Mouse (Mus musculus) MEL (cell line): ENCODE measurements around the gene Hmbs. TPM values are rescaled to one million over a fixed set of nuclear protein-coding genes. Genes with fewer than 3 reads are reported as not detected.

Source experiments
- DNase-seq: peaks from one replicate; pipeline ENCODE4 v3.0.0; 2011; ENCODE audit warnings: low read depth, low spot score
- H3K27ac ChIP-seq: 2 replicates; pipeline ENCODE4 v1.5.1; 2012; ENCODE audit warnings: low read depth, mild to moderate bottlenecking, control low read depth, low read length, moderate library complexity; ENCODE audit not compliant: control insufficient read depth
- H3K27me3 ChIP-seq, 2 experiments: fragments of 150-350 bp in 1 of 2; sonication (generic) in 1 of 2; 2 replicates each; pipeline ENCODE4 v1.6.1; 2012; ENCODE audit warnings: low read length in 2 of 2, mild to moderate bottlenecking in 2 of 2, improper control_type of control experiment in 1 of 2, moderate library complexity in 1 of 2; ENCODE audit not compliant: insufficient read depth in 2 of 2, control insufficient read depth in 1 of 2
- H3K36me3 ChIP-seq, 2 experiments: 2 replicates each; pipeline ENCODE4 v1.6.1; 2012 to 2014; ENCODE audit warnings: low read length in 2 of 2, improper control_type of control experiment in 1 of 2, inconsistent platforms in 1 of 2, mild to moderate bottlenecking in 1 of 2; ENCODE audit not compliant: insufficient read depth in 2 of 2, control insufficient read depth in 1 of 2
- H3K4me1 ChIP-seq, 2 experiments: fragments of 150-350 bp in 1 of 2; sonication (generic) in 1 of 2; 2 replicates each; pipeline ENCODE4 v1.6.1; 2012; ENCODE audit warnings: low read length in 2 of 2, improper control_type of control experiment in 1 of 2, mild to moderate bottlenecking in 1 of 2; ENCODE audit not compliant: insufficient read depth in 2 of 2, control insufficient read depth in 1 of 2
- H3K4me3 ChIP-seq, 2 experiments: fragments of 150-350 bp in 1 of 2; sonication (generic) in 1 of 2; 2 replicates each; pipeline ENCODE4 v1.5.1; 2012; ENCODE audit warnings: low read depth in 2 of 2, low read length in 2 of 2, mild to moderate bottlenecking in 2 of 2, moderate library complexity in 2 of 2, control low read depth in 1 of 2, improper control_type of control experiment in 1 of 2; ENCODE audit not compliant: control insufficient read depth in 1 of 2, insufficient read depth in 1 of 2
- H3K79me2 ChIP-seq: 2 replicates; pipeline ENCODE4 v1.6.1; 2012; ENCODE audit warnings: mild to moderate bottlenecking, low read length, moderate library complexity; ENCODE audit not compliant: control insufficient read depth, poor library complexity, insufficient read depth
- H3K9ac ChIP-seq: 2 replicates; pipeline ENCODE4 v1.6.1; 2012; ENCODE audit warnings: low read depth, mild to moderate bottlenecking, control low read depth, low read length, moderate library complexity; ENCODE audit not compliant: control insufficient read depth, poor library complexity, severe bottlenecking
- H3K9me3 ChIP-seq: fragments of 150-350 bp; sonication (generic); replicated peaks from 2 replicates; pipeline ENCODE4 v1.6.1; 2012; ENCODE audit warnings: mild to moderate bottlenecking, low read length, improper control_type of control experiment, moderate library complexity; ENCODE audit not compliant: insufficient read depth
- BHLHE40 ChIP-seq: IDR thresholded peaks from 2 replicates; pipeline ENCODE4 v1.6.1; 2012; ENCODE audit warnings: low read depth, mild to moderate bottlenecking, inconsistent platforms, low read length, improper control_type of control experiment, borderline replicate concordance
- CTCF ChIP-seq, 3 experiments: IDR thresholded peaks in 2 of 3; conservative IDR thresholded peaks in 1 of 3; 2 replicates each; pipeline ENCODE4 v1.5.1; 2011 to 2012; ENCODE audit warnings: low read length in 3 of 3, low read depth in 2 of 3, mild to moderate bottlenecking in 2 of 3, improper control_type of control experiment in 1 of 3, inconsistent platforms in 1 of 3, mixed read lengths in 1 of 3, moderate library complexity in 1 of 3; ENCODE audit not compliant: control insufficient read depth in 1 of 3, insufficient read depth in 1 of 3, poor library complexity in 1 of 3, severe bottlenecking in 1 of 3
- EP300 ChIP-seq, 2 experiments: IDR thresholded peaks; 2 replicates each; pipeline ENCODE4 v1.6.1; 2011; ENCODE audit warnings: improper control_type of control experiment in 2 of 2, low read length in 2 of 2, low read depth in 1 of 2, mild to moderate bottlenecking in 1 of 2
- ETS1 ChIP-seq: IDR thresholded peaks from 2 replicates; pipeline ENCODE4 v1.6.1; 2012; ENCODE audit warnings: low read depth, mild to moderate bottlenecking, inconsistent platforms, low read length, improper control_type of control experiment, moderate library complexity
- GATA1 ChIP-seq: IDR thresholded peaks from 2 replicates; pipeline ENCODE4 v1.6.1; 2011; ENCODE audit warnings: low read depth, low read length, improper control_type of control experiment
- JUND ChIP-seq: IDR thresholded peaks from 2 replicates; pipeline ENCODE4 v1.6.1; 2011; ENCODE audit warnings: low read depth, mild to moderate bottlenecking, improper control_type of control experiment, low read length
- MAFK ChIP-seq: IDR thresholded peaks from 2 replicates; pipeline ENCODE4 v1.6.1; 2011; ENCODE audit warnings: low read depth, mild to moderate bottlenecking, low read length, improper control_type of control experiment, borderline replicate concordance
- MAX ChIP-seq: IDR thresholded peaks from 2 replicates; pipeline ENCODE4 v1.6.1; 2011; ENCODE audit warnings: low read length, improper control_type of control experiment
- MEF2A ChIP-seq: IDR thresholded peaks from 2 replicates; pipeline ENCODE4 v1.6.1; 2014; ENCODE audit warnings: low read depth, mild to moderate bottlenecking, inconsistent platforms, low read length, improper control_type of control experiment; ENCODE audit not compliant: poor library complexity, insufficient replicate concordance, severe bottlenecking; ENCODE audit errors: extremely low read depth
- NELFE ChIP-seq: IDR thresholded peaks from 2 replicates; pipeline ENCODE4 v1.6.1; 2011; ENCODE audit warnings: low read depth, low read length, improper control_type of control experiment
- NRF1 ChIP-seq: IDR thresholded peaks from 2 replicates; pipeline ENCODE4 v1.6.1; 2014; ENCODE audit warnings: low read depth, mild to moderate bottlenecking, inconsistent platforms, low read length, improper control_type of control experiment, moderate library complexity; ENCODE audit not compliant: poor library complexity, insufficient read depth, severe bottlenecking
- POLR2A ChIP-seq, 2 experiments: IDR thresholded peaks; 2 replicates each; pipeline ENCODE4 v1.6.1; 2011 to 2012; ENCODE audit warnings: low read length in 2 of 2, mild to moderate bottlenecking in 2 of 2, control low read depth in 1 of 2, improper control_type of control experiment in 1 of 2, low read depth in 1 of 2, moderate library complexity in 1 of 2; ENCODE audit not compliant: control insufficient read depth in 1 of 2, insufficient read depth in 1 of 2, poor library complexity in 1 of 2
- RAD21 ChIP-seq: IDR thresholded peaks from 2 replicates; pipeline ENCODE4 v1.6.1; 2011; ENCODE audit warnings: mild to moderate bottlenecking, low read depth, low read length, improper control_type of control experiment
- SIN3A ChIP-seq: IDR thresholded peaks from 2 replicates; pipeline ENCODE4 v1.6.1; 2012; ENCODE audit warnings: low read length, improper control_type of control experiment, inconsistent platforms
- SMC3 ChIP-seq: IDR thresholded peaks from 2 replicates; pipeline ENCODE4 v1.6.1; 2011; ENCODE audit warnings: low read depth, low read length, improper control_type of control experiment
- UBTF ChIP-seq: IDR thresholded peaks from 2 replicates; pipeline ENCODE4 v1.6.1; 2012; ENCODE audit warnings: low read depth, mild to moderate bottlenecking, inconsistent platforms, low read length, improper control_type of control experiment, moderate library complexity, borderline replicate concordance; ENCODE audit not compliant: insufficient read depth
- USF1 ChIP-seq: IDR thresholded peaks from 2 replicates; pipeline ENCODE4 v1.6.1; 2014; ENCODE audit warnings: low read depth, mild to moderate bottlenecking, inconsistent platforms, low read length, improper control_type of control experiment, moderate library complexity
- USF2 ChIP-seq, 2 experiments: IDR thresholded peaks; 2 replicates each; pipeline ENCODE4 v1.6.1; 2011 to 2012; ENCODE audit warnings: improper control_type of control experiment in 2 of 2, low read length in 2 of 2, borderline replicate concordance in 1 of 2, inconsistent platforms in 1 of 2, low read depth in 1 of 2, mild to moderate bottlenecking in 1 of 2; ENCODE audit not compliant: insufficient read depth in 1 of 2
- ZC3H11A ChIP-seq: IDR thresholded peaks from 2 replicates; pipeline ENCODE4 v1.6.1; 2012; ENCODE audit warnings: low read depth, mild to moderate bottlenecking, inconsistent platforms, low read length, improper control_type of control experiment
- ZKSCAN1 ChIP-seq: IDR thresholded peaks from 2 replicates; pipeline ENCODE4 v1.6.1; 2012; ENCODE audit warnings: low read depth, mild to moderate bottlenecking, inconsistent platforms, low read length, improper control_type of control experiment, moderate library complexity
- ZNF384 ChIP-seq: IDR thresholded peaks from 2 replicates; pipeline ENCODE4 v1.6.1; 2012; ENCODE audit warnings: low read depth, mild to moderate bottlenecking, inconsistent platforms, low read length, improper control_type of control experiment
- polyA plus RNA-seq, 2 experiments: library from polyadenylated mRNA; stranded (reverse) in 1 of 2; unstranded in 1 of 2; fragments of >175 nt in 1 of 2; fragments of >200 nt in 1 of 2; gene quantifications; 2 replicates each; pipeline versions ENCODE4 v1.2.1 to v1.2.4; 2012; ENCODE audit warnings: low replicate concordance in 2 of 2, low read depth in 1 of 2; ENCODE audit not compliant: insufficient read length in 2 of 2, insufficient read depth in 1 of 2, missing spikeins in 1 of 2
- total RNA-seq: library from RNA; depleted of rRNA; stranded (reverse); fragments of 300-350 nt; gene quantifications from 2 replicates; pipeline ENCODE4 v1.2.3, GENCODE M21; 2012

Gene Hmbs
- total and polyA plus RNA-seq, 3 experiments: 138 to 145 TPM; not detected in 1

DNA sequence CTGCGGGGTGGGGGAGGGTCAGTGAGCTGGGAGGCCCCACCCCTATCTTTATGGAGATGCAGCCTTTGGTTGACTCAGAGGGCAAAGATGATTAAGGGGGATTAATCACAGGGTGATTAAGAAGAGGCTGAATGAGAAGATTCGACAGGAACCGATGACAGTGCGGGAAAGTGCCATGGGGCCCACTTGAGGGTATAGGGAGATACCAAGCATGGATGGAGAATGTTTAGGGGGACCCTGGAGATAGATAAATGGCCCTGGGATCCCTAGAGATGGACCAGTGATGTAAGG is 29.8 kb downstream of the Hmbs start:
- no peaks in the 10 kb centered on the region for H3K27me3 ChIP-seq
- peaks cover under 1% of the 10 kb centered on the region; the same call in 1 of the 2 replicates for H3K79me2 ChIP-seq
- no peaks in the 10 kb centered on the region for H3K9me3 ChIP-seq
- no peak for DNase-seq
- peaks cover 0 to 4% of the 10 kb centered on the region in 2 experiments; a peak in 1 of 4 replicates for H3K36me3 ChIP-seq
- no peak overlapping the region for H3K27ac ChIP-seq
- no peak overlapping the region for H3K9ac ChIP-seq
- TF ChIP-seq MAFK: no peak
- H3K4me1 ChIP-seq: peaks cover 3 to 9% of the 10 kb centered on the region in 2 experiments
- no peak overlapping the region for H3K4me3 ChIP-seq

DNA sequence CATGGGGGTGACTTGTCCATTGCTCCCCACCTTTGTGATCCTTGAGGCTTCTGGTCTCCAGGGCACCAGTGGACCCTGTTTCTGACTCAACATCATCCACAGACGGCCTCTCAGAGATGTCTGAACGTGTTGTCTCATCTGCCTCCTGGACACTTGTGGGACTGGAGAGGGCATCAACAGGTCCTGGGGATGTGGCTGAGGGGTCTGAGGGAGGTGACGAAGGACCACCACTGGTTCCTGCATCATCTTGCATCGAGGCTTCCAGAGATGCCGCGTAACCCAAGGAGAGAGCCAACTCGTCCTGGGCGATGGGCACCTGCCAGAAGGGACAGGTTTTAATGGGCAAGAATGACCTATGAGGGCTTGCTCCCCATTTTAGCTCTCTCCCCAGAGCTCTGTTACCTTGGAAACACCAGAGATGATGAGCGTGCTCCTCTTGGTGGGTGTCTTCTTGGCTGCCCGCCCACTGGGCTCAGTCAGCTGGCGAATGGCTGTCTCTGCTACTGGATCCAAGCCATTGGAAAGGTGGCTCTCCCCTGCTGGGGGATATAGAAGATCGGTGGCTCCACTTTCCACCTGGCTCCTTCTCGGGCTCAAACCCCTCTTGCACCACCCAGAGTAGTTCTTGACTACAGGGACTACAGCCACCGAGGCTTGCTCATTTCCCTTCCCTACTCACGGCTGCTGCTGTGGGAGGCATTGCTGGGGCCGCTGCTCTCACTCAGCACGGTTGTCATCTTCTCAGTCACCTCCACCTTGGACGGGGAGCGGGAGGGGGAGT is 30.4 kb downstream of the Hmbs start:
- Histone ChIP-seq H3K4me3 (no peak overlapping the region), H3K9ac (no peak overlapping the region), H3K27ac (no peak overlapping the region), H3K9me3 (no peaks in the 10 kb centered on the region), H3K4me1 (peaks cover 0 to 5% of the 10 kb centered on the region in 2 experiments; a peak in 3 of 4 replicates), H3K79me2 (no peaks in the 10 kb centered on the region), H3K27me3 (no peaks in the 10 kb centered on the region), H3K36me3 (peaks cover 0 to 3% of the 10 kb centered on the region in 2 experiments; a peak in 1 of 4 replicates)
- DNase-seq: no peak
- TF ChIP-seq NELFE (no peak), POLR2A (IDR thresholded peaks at IDR 0.05; ENCODE audit: control insufficient read depth in 1 of 2, insufficient read depth in 1 of 2, low read depth in 1 of 2, low read length in 2 of 2, poor library complexity in 1 of 2) (no peak), USF2 (IDR thresholded peaks at IDR 0.05; ENCODE audit: borderline replicate concordance in 1 of 2, insufficient read depth in 1 of 2, low read depth in 1 of 2, low read length in 2 of 2) (no peak), RAD21 (no peak), CTCF (IDR thresholded peaks at IDR 0.05 in 2 of 3, conservative IDR thresholded peaks at IDR 0.05 in 1 of 3; ENCODE audit: control insufficient read depth in 1 of 3, insufficient read depth in 1 of 3, low read depth in 2 of 3, low read length in 3 of 3, poor library complexity in 1 of 3, severe bottlenecking in 1 of 3) (no peak), SIN3A (no peak), ETS1 (no peak), ZKSCAN1 (no peak)

DNA sequence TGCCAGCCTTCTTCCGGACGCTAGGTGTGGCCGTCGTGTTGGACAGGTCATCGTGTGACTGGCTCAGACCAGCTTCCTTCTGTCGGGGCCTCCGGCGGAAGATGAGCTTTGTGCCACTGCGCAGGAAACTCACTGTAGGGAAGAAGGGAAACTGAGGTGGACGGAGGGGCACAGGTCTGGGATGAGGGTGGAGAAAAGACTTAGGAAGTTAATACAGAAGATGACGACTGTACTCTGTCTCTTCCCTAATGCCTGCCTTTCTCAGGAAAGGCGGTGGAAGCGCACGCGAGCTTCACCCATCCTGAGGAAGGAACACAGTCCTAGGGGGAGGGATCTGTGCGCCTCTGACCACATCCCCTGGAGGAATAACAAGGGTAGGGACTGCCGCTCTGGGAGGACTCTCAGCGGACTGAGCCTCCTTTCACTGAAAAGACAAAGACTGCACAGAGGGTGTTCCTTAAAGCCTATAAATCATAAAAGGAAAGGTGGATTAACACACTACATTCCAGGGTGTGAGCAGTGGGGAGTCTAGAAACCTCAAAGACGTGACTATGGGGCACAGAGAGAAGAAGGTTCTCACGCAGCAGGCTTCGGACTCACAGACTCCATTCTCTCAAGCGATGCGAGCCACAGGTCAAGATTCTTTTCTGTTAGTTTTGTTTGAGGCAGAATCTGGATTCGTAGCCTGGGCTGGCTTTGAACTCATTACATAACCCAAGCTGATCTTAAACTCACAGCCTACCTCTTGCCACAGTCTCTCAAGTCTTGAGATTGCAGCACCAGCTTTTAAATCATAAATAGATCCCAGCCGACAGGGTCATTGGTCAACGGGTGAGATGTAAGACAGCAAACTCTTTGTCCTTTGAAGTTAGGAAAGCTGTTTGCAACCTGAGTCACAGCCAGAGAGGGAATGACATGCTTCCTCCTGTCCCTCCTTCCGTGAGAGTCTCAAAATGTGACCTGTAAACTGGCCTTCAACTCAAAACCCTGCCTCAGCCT is 32.6 kb downstream of the Hmbs start:
- H3K27ac ChIP-seq: no peak overlapping the region
- TF ChIP-seq BHLHE40 (no peak), UBTF (no peak), SIN3A (no peak), NRF1 (no peak), GATA1 (no peak), JUND (no peak), ZNF384 (no peak), RAD21 (no peak), MEF2A (no peak), NELFE (no peak), SMC3 (no peak), EP300 (IDR thresholded peaks at IDR 0.05; ENCODE audit: low read depth in 1 of 2, low read length in 2 of 2) (no peak), MAX (no peak), USF1 (no peak), ZC3H11A (no peak)

More for the DNA sequence above, 32.6 kb downstream of the Hmbs start:
- H3K9me3 ChIP-seq: no peaks in the 10 kb centered on the region
- no peaks in the 10 kb centered on the region for H3K36me3 ChIP-seq
- peaks cover 0 to 2% of the 10 kb centered on the region in 2 experiments; a peak in 2 of 4 replicates for H3K4me1 ChIP-seq
- no peaks in the 10 kb centered on the region for H3K79me2 ChIP-seq
- H3K9ac ChIP-seq: no peak overlapping the region
- no peaks in the 10 kb centered on the region for H3K27me3 ChIP-seq
- DNase-seq: no peak
- no peak overlapping the region for H3K4me3 ChIP-seq
